Mouse (Mus musculus): ENCODE measurements around the gene Celf5. TPM values are rescaled to one million over a fixed set of nuclear protein-coding genes. Genes with fewer than 3 reads are reported as not detected.

The Celf5 gene
- polyA plus RNA-seq, 1 experiment = 0.70 TPM

GRCm38 (mm10) chr10:81519978-81520365 is 37.5 kb upstream of the Celf5 start:
- Histone ChIP-seq H3K36me3 (ENCODE audit: control insufficient read depth, insufficient read depth, low read length) (no peaks in the 10 kb centered on the region), H3K4me1 (ENCODE audit: control insufficient read depth, insufficient read depth, insufficient read length) (peaks cover 42% of the 10 kb centered on the region; the same call in 1 of the 2 replicates), H3K27ac (ENCODE audit: insufficient read depth, low read length) (peak overlapping the region; percentile 65), H3K4me3 (ENCODE audit: extremely low read depth, insufficient read depth, insufficient read length) (no peak overlapping the region), H3K27me3 (ENCODE audit: control insufficient read depth, insufficient read depth, low read length) (no peaks in the 10 kb centered on the region)
- TF ChIP-seq CTCF (IDR thresholded peaks at IDR 0.05; ENCODE audit: extremely low read depth, insufficient read depth, insufficient read length, insufficient replicate concordance) (no peak), POLR2A (IDR thresholded peaks at IDR 0.05; ENCODE audit: low read depth, low read length) (no peak)
- 25% methylated on average over 3 of the region's 3 CpGs for WGBS
- no peak for DNase-seq (ENCODE audit: low read depth in 1 of 2, low spot score in 2 of 2)

- 17% methylated on average over 6 of the region's 6 CpGs for WGBS
- Histone ChIP-seq H3K27ac (ENCODE audit: insufficient read depth, low read length) (peak overlapping the region; percentile 65), H3K27me3 (ENCODE audit: control insufficient read depth, insufficient read depth, low read length) (no peaks in the 10 kb centered on the region), H3K4me3 (ENCODE audit: extremely low read depth, insufficient read depth, insufficient read length) (no peak overlapping the region), H3K4me1 (ENCODE audit: control insufficient read depth, insufficient read depth, insufficient read length) (peaks cover 37% of the 10 kb centered on the region; the same call in 1 of the 2 replicates), H3K36me3 (ENCODE audit: control insufficient read depth, insufficient read depth, low read length) (no peaks in the 10 kb centered on the region)
- DNase-seq (ENCODE audit: low read depth in 1 of 2, low spot score in 2 of 2) = peak in 1 of 2 experiments; percentile 49
- TF ChIP-seq CTCF (IDR thresholded peaks at IDR 0.05; ENCODE audit: extremely low read depth, insufficient read depth, insufficient read length, insufficient replicate concordance) (no peak), POLR2A (IDR thresholded peaks at IDR 0.05; ENCODE audit: low read depth, low read length) (no peak)
Observed at GRCm38 (mm10) chr10:81519227-81519977, 36.9 kb upstream of the Celf5 start.

DNA sequence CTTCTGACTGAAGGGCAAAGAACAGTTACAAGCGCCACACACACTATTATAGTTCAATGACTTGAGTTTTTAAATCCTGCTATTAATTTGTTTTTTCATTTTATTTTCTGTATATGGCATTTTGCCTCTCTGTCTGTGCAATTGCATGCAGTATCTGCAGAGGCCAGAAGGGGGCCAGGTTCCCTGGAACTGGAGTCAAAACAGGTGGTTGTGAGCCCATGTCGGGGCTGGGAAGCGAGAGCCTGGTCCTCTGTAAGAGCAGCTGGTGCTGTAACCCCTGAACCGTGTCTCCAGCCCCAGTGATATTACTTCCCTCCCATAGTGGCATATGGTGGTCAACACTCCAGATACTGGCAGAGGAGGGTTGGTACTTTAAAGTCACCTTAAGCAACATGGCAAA is 36.0 kb upstream of the Celf5 start:
- WGBS = 23% methylated on average over 4 of the region's 4 CpGs
- peaks cover 2% of the 10 kb centered on the region; the same call in 1 of the 2 replicates for H3K36me3 ChIP-seq (ENCODE audit: control insufficient read depth, insufficient read depth, low read length)
- TF ChIP-seq POLR2A (IDR thresholded peaks at IDR 0.05; ENCODE audit: low read depth, low read length) (no peak), CTCF (IDR thresholded peaks at IDR 0.05; ENCODE audit: extremely low read depth, insufficient read depth, insufficient read length, insufficient replicate concordance) (peak; percentile 52; the same call in 1 of the 2 replicates)
- DNase-seq (ENCODE audit: low read depth in 1 of 2, low spot score in 2 of 2) = peak; percentile 45 to 81
- H3K4me3 ChIP-seq (ENCODE audit: extremely low read depth, insufficient read depth, insufficient read length) = no peak overlapping the region
- H3K27ac ChIP-seq (ENCODE audit: insufficient read depth, low read length) = no peak overlapping the region
- H3K4me1 ChIP-seq (ENCODE audit: control insufficient read depth, insufficient read depth, insufficient read length) = peaks cover 32% of the 10 kb centered on the region; the same call in 1 of the 2 replicates
- no peaks in the 10 kb centered on the region for H3K27me3 ChIP-seq (ENCODE audit: control insufficient read depth, insufficient read depth, low read length)

DNA sequence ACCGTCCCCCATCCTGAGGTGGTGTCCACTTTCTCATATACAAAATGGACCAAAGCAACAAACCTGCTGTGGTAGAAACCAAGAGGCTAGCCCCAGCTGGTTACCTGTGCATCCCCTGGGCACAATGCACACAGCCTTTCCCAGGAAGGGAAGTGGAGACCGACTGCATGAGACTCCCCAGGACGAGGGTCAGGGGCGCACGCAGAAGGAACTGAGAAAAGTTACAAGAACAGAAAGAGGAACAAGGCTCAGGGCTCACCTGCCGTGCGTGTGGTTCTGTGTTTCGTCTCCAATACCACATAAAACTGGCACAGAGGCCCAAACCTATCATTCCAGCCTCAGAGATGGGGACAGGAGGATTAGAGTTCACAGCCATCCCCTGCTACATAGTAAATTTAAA is 34.7 kb upstream of the Celf5 start:
- Histone ChIP-seq H3K36me3 (ENCODE audit: control insufficient read depth, insufficient read depth, low read length) (peaks cover 2% of the 10 kb centered on the region; the same call in 1 of the 2 replicates), H3K27ac (ENCODE audit: insufficient read depth, low read length) (peak overlapping the region; percentile 78)

DNA sequence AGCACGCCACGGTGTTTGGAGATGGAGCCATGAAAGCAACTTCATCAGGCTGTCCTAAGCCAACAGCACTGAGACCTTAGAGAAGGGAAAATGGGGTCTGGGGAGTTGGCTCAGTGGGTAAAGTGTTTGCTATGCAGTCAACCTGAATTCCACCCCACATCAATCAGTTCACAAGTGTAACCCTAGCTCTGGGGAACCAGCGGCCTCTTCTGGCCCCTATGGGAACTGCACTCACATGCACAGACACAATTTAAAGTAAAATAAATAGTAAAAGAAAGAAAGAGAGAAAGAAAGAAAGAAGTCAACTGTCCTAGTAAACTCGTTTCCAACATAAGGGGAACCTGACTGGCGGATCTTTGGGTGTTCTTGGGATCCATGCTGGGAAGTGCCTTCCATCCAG is 31.3 kb upstream of the Celf5 start:
- no peak overlapping the region for H3K27ac ChIP-seq (ENCODE audit: insufficient read depth, low read length)
- no peak overlapping the region for H3K4me3 ChIP-seq (ENCODE audit: extremely low read depth, insufficient read depth, insufficient read length)
- H3K27me3 ChIP-seq (ENCODE audit: control insufficient read depth, insufficient read depth, low read length) = no peaks in the 10 kb centered on the region
- TF ChIP-seq POLR2A (IDR thresholded peaks at IDR 0.05; ENCODE audit: low read depth, low read length) (no peak), CTCF (IDR thresholded peaks at IDR 0.05; ENCODE audit: extremely low read depth, insufficient read depth, insufficient read length, insufficient replicate concordance) (no peak)
- 90% methylated on average over 5 of the region's 5 CpGs for WGBS
- H3K4me1 ChIP-seq (ENCODE audit: control insufficient read depth, insufficient read depth, insufficient read length) = peaks cover 15% of the 10 kb centered on the region; the same call in 1 of the 2 replicates
- peaks cover 2% of the 10 kb centered on the region; the same call in 1 of the 2 replicates for H3K36me3 ChIP-seq (ENCODE audit: control insufficient read depth, insufficient read depth, low read length)
- DNase-seq (ENCODE audit: low read depth in 1 of 2, low spot score in 2 of 2) = no peak

More for the DNA sequence above, 34.7 kb upstream of the Celf5 start:
- Histone ChIP-seq H3K4me1 (ENCODE audit: control insufficient read depth, insufficient read depth, insufficient read length) (peaks cover 28% of the 10 kb centered on the region; the same call in 1 of the 2 replicates), H3K27me3 (ENCODE audit: control insufficient read depth, insufficient read depth, low read length) (no peaks in the 10 kb centered on the region), H3K4me3 (ENCODE audit: extremely low read depth, insufficient read depth, insufficient read length) (no peak overlapping the region)
- peak; percentile 49 to 68 for DNase-seq (ENCODE audit: low read depth in 1 of 2, low spot score in 2 of 2)
- 16% methylated on average over 8 of the region's 8 CpGs for WGBS
- TF ChIP-seq POLR2A (IDR thresholded peaks at IDR 0.05; ENCODE audit: low read depth, low read length) (no peak), CTCF (IDR thresholded peaks at IDR 0.05; ENCODE audit: extremely low read depth, insufficient read depth, insufficient read length, insufficient replicate concordance) (no peak)

GRCm38 (mm10) chr10:81510246-81510810 is 27.8 kb upstream of the Celf5 start:
- Histone ChIP-seq H3K36me3 (ENCODE audit: control insufficient read depth, insufficient read depth, low read length) (peaks cover 2% of the 10 kb centered on the region; the same call in 1 of the 2 replicates), H3K27ac (ENCODE audit: insufficient read depth, low read length) (no peak overlapping the region), H3K4me3 (ENCODE audit: extremely low read depth, insufficient read depth, insufficient read length) (no peak overlapping the region), H3K4me1 (ENCODE audit: control insufficient read depth, insufficient read depth, insufficient read length) (no peaks in the 10 kb centered on the region), H3K27me3 (ENCODE audit: control insufficient read depth, insufficient read depth, low read length) (no peaks in the 10 kb centered on the region)
- TF ChIP-seq CTCF (IDR thresholded peaks at IDR 0.05; ENCODE audit: extremely low read depth, insufficient read depth, insufficient read length, insufficient replicate concordance) (no peak), POLR2A (IDR thresholded peaks at IDR 0.05; ENCODE audit: low read depth, low read length) (no peak)
- no peak for DNase-seq (ENCODE audit: low read depth in 1 of 2, low spot score in 2 of 2)
- WGBS = 73% methylated on average over 14 of the region's 14 CpGs

Data from spleen, adult 2 months (tissue).